Mouse (Mus musculus): ENCODE data around the gene Rxfp2. TPM values are rescaled to one million over a fixed set of nuclear protein-coding genes. Genes with fewer than 3 reads are reported as not detected.

The Rxfp2 gene
- polyA plus RNA-seq, 1 experiment from 2014 or later = 0.70 TPM

- Histone ChIP-seq H3K4me2 (replicated peaks) (no peak overlapping the region), H3K4me1 (replicated peaks; ENCODE audit: control insufficient read depth, insufficient read depth, low read length) (no peaks in the 10 kb centered on the region), H3K36me3 (replicated peaks; ENCODE audit: control insufficient read depth, insufficient read depth) (no peaks in the 10 kb centered on the region), H3K27ac (no peak overlapping the region), H3K9ac (no peak overlapping the region), H3K4me3 (replicated peaks; ENCODE audit: low read length) (no peak overlapping the region), H3K9me3 (ENCODE audit: control insufficient read depth, low read length) (no peaks in the 10 kb centered on the region), H3K27me3 (ENCODE audit: control insufficient read depth, insufficient read depth, low read length) (no peaks in the 10 kb centered on the region)
- ATAC-seq (ENCODE audit: low FRiP score) (no peak), DNase-seq (ENCODE audit: low spot score) (no peak)
- 95% methylated on average over 7 of the region's 7 CpGs for WGBS
Measured at GRCm38 (mm10) chr5:150053956-150054355, 35.5 kb downstream of the Rxfp2 start.

- no peaks in the 10 kb centered on the region for H3K4me1 ChIP-seq (replicated peaks; ENCODE audit: control insufficient read depth, insufficient read depth, low read length)
- 93% methylated on average over 1 of the region's 1 CpGs for WGBS
- no peaks in the 10 kb centered on the region for H3K36me3 ChIP-seq (replicated peaks; ENCODE audit: control insufficient read depth, insufficient read depth)
- ATAC-seq (ENCODE audit: low FRiP score) (no peak), DNase-seq (ENCODE audit: low spot score) (no peak)
- no peak overlapping the region for H3K4me2 ChIP-seq (replicated peaks)
- no peaks in the 10 kb centered on the region for H3K9me3 ChIP-seq (ENCODE audit: control insufficient read depth, low read length)
- no peak overlapping the region for H3K4me3 ChIP-seq (replicated peaks; ENCODE audit: low read length)
- no peak overlapping the region for H3K9ac ChIP-seq
- no peaks in the 10 kb centered on the region for H3K27me3 ChIP-seq (ENCODE audit: control insufficient read depth, insufficient read depth, low read length)
- H3K27ac ChIP-seq = no peak overlapping the region
Measured at GRCm38 (mm10) chr5:150055322-150055721, 36.8 kb downstream of the Rxfp2 start.

- H3K27me3 ChIP-seq (ENCODE audit: control insufficient read depth, insufficient read depth, low read length) = no peaks in the 10 kb centered on the region
- H3K9ac ChIP-seq = no peak overlapping the region
- no peaks in the 10 kb centered on the region for H3K9me3 ChIP-seq (ENCODE audit: control insufficient read depth, low read length)
- no peaks in the 10 kb centered on the region for H3K36me3 ChIP-seq (replicated peaks; ENCODE audit: control insufficient read depth, insufficient read depth)
- no peak overlapping the region for H3K27ac ChIP-seq
- WGBS = 74% methylated on average over 5 of the region's 5 CpGs
- no peak overlapping the region for H3K4me2 ChIP-seq (replicated peaks)
- H3K4me1 ChIP-seq (replicated peaks; ENCODE audit: control insufficient read depth, insufficient read depth, low read length) = no peaks in the 10 kb centered on the region
- DNase-seq (ENCODE audit: low spot score) (no peak), ATAC-seq (ENCODE audit: low FRiP score) (no peak)
- H3K4me3 ChIP-seq (replicated peaks; ENCODE audit: low read length) = no peak overlapping the region
Measured at GRCm38 (mm10) chr5:150056056-150056455, 37.6 kb downstream of the Rxfp2 start.

- DNase-seq (ENCODE audit: low spot score) (no peak), ATAC-seq (ENCODE audit: low FRiP score) (no peak)
- Histone ChIP-seq H3K27me3 (ENCODE audit: control insufficient read depth, insufficient read depth, low read length) (no peaks in the 10 kb centered on the region), H3K4me2 (replicated peaks) (no peak overlapping the region), H3K9me3 (ENCODE audit: control insufficient read depth, low read length) (no peaks in the 10 kb centered on the region), H3K9ac (no peak overlapping the region), H3K4me3 (replicated peaks; ENCODE audit: low read length) (no peak overlapping the region), H3K4me1 (replicated peaks; ENCODE audit: control insufficient read depth, insufficient read depth, low read length) (no peaks in the 10 kb centered on the region), H3K36me3 (replicated peaks; ENCODE audit: control insufficient read depth, insufficient read depth) (no peaks in the 10 kb centered on the region), H3K27ac (no peak overlapping the region)
- 85% methylated on average over 5 of the region's 5 CpGs for WGBS
Measured at GRCm38 (mm10) chr5:150058845-150059244, 40.4 kb downstream of the Rxfp2 start.

GRCm38 (mm10) chr5:150059466-150059865, 41.0 kb downstream of the Rxfp2 start:
- no peak for DNase-seq (ENCODE audit: low spot score)
- Histone ChIP-seq H3K9me3 (ENCODE audit: control insufficient read depth, low read length) (no peaks in the 10 kb centered on the region), H3K4me2 (replicated peaks) (no peak overlapping the region), H3K4me3 (replicated peaks; ENCODE audit: low read length) (no peak overlapping the region), H3K27me3 (ENCODE audit: control insufficient read depth, insufficient read depth, low read length) (no peaks in the 10 kb centered on the region), H3K36me3 (replicated peaks; ENCODE audit: control insufficient read depth, insufficient read depth) (no peaks in the 10 kb centered on the region), H3K4me1 (replicated peaks; ENCODE audit: control insufficient read depth, insufficient read depth, low read length) (no peaks in the 10 kb centered on the region), H3K27ac (no peak overlapping the region), H3K9ac (no peak overlapping the region)
- WGBS = 95% methylated on average over 9 of the region's 9 CpGs
- no peak for ATAC-seq (ENCODE audit: low FRiP score)

GRCm38 (mm10) chr5:150061086-150061485, 42.6 kb downstream of the Rxfp2 start:
- no peak overlapping the region for H3K27ac ChIP-seq
- no peaks in the 10 kb centered on the region for H3K36me3 ChIP-seq (replicated peaks; ENCODE audit: control insufficient read depth, insufficient read depth)
- H3K4me1 ChIP-seq (replicated peaks; ENCODE audit: control insufficient read depth, insufficient read depth, low read length) = no peaks in the 10 kb centered on the region
- H3K9ac ChIP-seq = no peak overlapping the region
- 88% methylated on average over 9 of the region's 9 CpGs for WGBS
- H3K27me3 ChIP-seq (ENCODE audit: control insufficient read depth, insufficient read depth, low read length) = no peaks in the 10 kb centered on the region
- no peak overlapping the region for H3K4me2 ChIP-seq (replicated peaks)
- DNase-seq (ENCODE audit: low spot score) (no peak), ATAC-seq (ENCODE audit: low FRiP score) (no peak)
- no peaks in the 10 kb centered on the region for H3K9me3 ChIP-seq (ENCODE audit: control insufficient read depth, low read length)
- H3K4me3 ChIP-seq (replicated peaks; ENCODE audit: low read length) = no peak overlapping the region

- Histone ChIP-seq H3K9ac (no peak overlapping the region), H3K4me1 (replicated peaks; ENCODE audit: control insufficient read depth, insufficient read depth, low read length) (no peaks in the 10 kb centered on the region), H3K27me3 (ENCODE audit: control insufficient read depth, insufficient read depth, low read length) (no peaks in the 10 kb centered on the region), H3K9me3 (ENCODE audit: control insufficient read depth, low read length) (no peaks in the 10 kb centered on the region), H3K4me3 (replicated peaks; ENCODE audit: low read length) (no peak overlapping the region), H3K27ac (no peak overlapping the region), H3K36me3 (replicated peaks; ENCODE audit: control insufficient read depth, insufficient read depth) (no peaks in the 10 kb centered on the region), H3K4me2 (replicated peaks) (no peak overlapping the region)
- DNase-seq (ENCODE audit: low spot score) (no peak), ATAC-seq (ENCODE audit: low FRiP score) (no peak; the same call in 1 of the 2 replicates)
- WGBS = 48% methylated on average over 10 of the region's 10 CpGs
Measured at GRCm38 (mm10) chr5:150064286-150064685, 45.8 kb downstream of the Rxfp2 start.

- H3K9me3 ChIP-seq (ENCODE audit: control insufficient read depth, low read length) = no peaks in the 10 kb centered on the region
- H3K27ac ChIP-seq = no peak overlapping the region
- no peak overlapping the region for H3K4me3 ChIP-seq (replicated peaks; ENCODE audit: low read length)
- no peak for ATAC-seq (ENCODE audit: low FRiP score)
- H3K4me1 ChIP-seq (replicated peaks; ENCODE audit: control insufficient read depth, insufficient read depth, low read length) = no peaks in the 10 kb centered on the region
- no peaks in the 10 kb centered on the region for H3K27me3 ChIP-seq (ENCODE audit: control insufficient read depth, insufficient read depth, low read length)
- no peaks in the 10 kb centered on the region for H3K36me3 ChIP-seq (replicated peaks; ENCODE audit: control insufficient read depth, insufficient read depth)
- DNase-seq (ENCODE audit: low spot score) = peak; percentile 78
- H3K9ac ChIP-seq = no peak overlapping the region
- WGBS = 22% methylated on average over 10 of the region's 10 CpGs
- peak overlapping the region; percentile 32 for H3K4me2 ChIP-seq (replicated peaks)
Measured at GRCm38 (mm10) chr5:150070086-150070485, 51.6 kb downstream of the Rxfp2 start.

- H3K9ac ChIP-seq = no peak overlapping the region
- no peaks in the 10 kb centered on the region for H3K27me3 ChIP-seq (ENCODE audit: control insufficient read depth, insufficient read depth, low read length)
- ATAC-seq (ENCODE audit: low FRiP score) (no peak), DNase-seq (ENCODE audit: low spot score) (no peak)
- no peaks in the 10 kb centered on the region for H3K4me1 ChIP-seq (replicated peaks; ENCODE audit: control insufficient read depth, insufficient read depth, low read length)
- H3K4me3 ChIP-seq (replicated peaks; ENCODE audit: low read length) = no peak overlapping the region
- no peaks in the 10 kb centered on the region for H3K9me3 ChIP-seq (ENCODE audit: control insufficient read depth, low read length)
- no peak overlapping the region for H3K27ac ChIP-seq
- H3K4me2 ChIP-seq (replicated peaks) = no peak overlapping the region
- H3K36me3 ChIP-seq (replicated peaks; ENCODE audit: control insufficient read depth, insufficient read depth) = no peaks in the 10 kb centered on the region
Measured at GRCm38 (mm10) chr5:150071738-150072137, 53.3 kb downstream of the Rxfp2 start.
